Mouse (Mus musculus): ENCODE measurements at regions not wholly inside any gene's neighbourhood (a gene's known extent, or its start where the extent isn't known, plus 50 kb on each side); places are given as distances from the start of the nearest gene placed in this dataset.

GRCm38 (mm10) chr2:114411940-114412715, 210.9 kb upstream of the Zfp770 start:
- no peak for TF ChIP-seq POLR2A (IDR thresholded peaks at IDR 0.05; ENCODE audit: extremely low read depth, insufficient read depth, low read length)
- no peak for TF ChIP-seq CTCF (IDR thresholded peaks at IDR 0.05; ENCODE audit: low read depth, low read length)

Data from liver, adult 2 months (tissue).